Mouse (Mus musculus) brain, embryonic 14.5 days (tissue): ENCODE results near the gene Aqp6.

ENCODE experiments used
- CTCF ChIP-seq: fragments of 200-500 bp; IDR thresholded peaks from 2 replicates; pipeline ENCODE4 v1.5.1; 2012; ENCODE audit warnings: inconsistent platforms, mild to moderate bottlenecking, moderate library complexity, borderline replicate concordance; ENCODE audit not compliant: insufficient read depth, insufficient read length; ENCODE audit errors: extremely low read depth
- POLR2A ChIP-seq: fragments of 200-500 bp; IDR thresholded peaks from 2 replicates; pipeline ENCODE4 v1.6.1; 2012; ENCODE audit warnings: mild to moderate bottlenecking, inconsistent platforms, borderline replicate concordance; ENCODE audit not compliant: poor library complexity, insufficient read depth, insufficient read length, severe bottlenecking; ENCODE audit errors: extremely low read depth

GRCm38 (mm10) chr15:99590429-99591084 is 10.6 kb upstream of the Aqp6 start, which contains the start of gene Aqp5:
- TF ChIP-seq CTCF: no peak
- TF ChIP-seq POLR2A: no peak
